Mouse (Mus musculus) midbrain, postnatal 0 days (tissue): ENCODE results near the gene Rnf19b. TPM values are rescaled to one million over a fixed set of nuclear protein-coding genes. Genes with fewer than 3 reads are reported as not detected.

Experiments
- ATAC-seq: fragments of 200-750 bp; cut with Nextera tagmentation; 2 replicates; pipeline ENCODE4 v1.8.0; 2017; ENCODE audit warnings: moderate number of reproducible peaks, mild to moderate bottlenecking, moderate TSS enrichment, moderate library complexity; ENCODE audit not compliant: low FRiP score
- DNase-seq: peaks from one replicate; pipeline ENCODE4 v3.0.0-alpha.2; 2015; ENCODE audit warnings: low spot score
- H3K27ac ChIP-seq: fragments of 300-500 bp; sonication (generic); 2 replicates; pipeline ENCODE4 v1.5.1; 2014; ENCODE audit warnings: low read depth, mild to moderate bottlenecking, low read length, mixed read lengths
- H3K27me3 ChIP-seq: fragments of 300-500 bp; sonication (generic); 2 replicates; pipeline ENCODE4 v1.6.1; 2014; ENCODE audit warnings: low read length, control low read depth, mixed read lengths; ENCODE audit not compliant: insufficient read depth
- H3K36me3 ChIP-seq: fragments of 300-500 bp; sonication (generic); 2 replicates; pipeline ENCODE4 v1.6.1; 2014; ENCODE audit warnings: low read length, control low read depth, mixed read lengths; ENCODE audit not compliant: insufficient read depth
- H3K4me1 ChIP-seq: fragments of 300-500 bp; sonication (generic); 2 replicates; pipeline ENCODE4 v1.6.1; 2014; ENCODE audit warnings: mild to moderate bottlenecking, control low read depth, antibody characterized with exemption, low read length, mixed read lengths; ENCODE audit not compliant: insufficient read depth
- H3K4me2 ChIP-seq: fragments of 300-500 bp; sonication (generic); 2 replicates; pipeline ENCODE4 v1.6.1; 2014; ENCODE audit warnings: low read depth, mild to moderate bottlenecking, low read length, mixed read lengths; ENCODE audit not compliant: poor library complexity, severe bottlenecking
- H3K4me3 ChIP-seq: fragments of 300-500 bp; sonication (generic); 2 replicates; pipeline ENCODE4 v1.5.1; 2014; ENCODE audit warnings: low read depth, mild to moderate bottlenecking, low read length, moderate library complexity
- H3K9ac ChIP-seq: fragments of 300-500 bp; sonication (generic); replicated peaks from 2 replicates; pipeline ENCODE4 v1.6.1; 2014; ENCODE audit warnings: mild to moderate bottlenecking, low read length, moderate library complexity, mixed read lengths; ENCODE audit not compliant: poor library complexity, severe bottlenecking
- H3K9me3 ChIP-seq: fragments of 300-500 bp; sonication (generic); 2 replicates; pipeline ENCODE4 v1.6.1; 2016; ENCODE audit warnings: low read length, control low read depth
- CTCF ChIP-seq: IDR thresholded peaks from 2 replicates; pipeline ENCODE4 v1.5.1; 2016; ENCODE audit warnings: antibody characterized with exemption, mild to moderate bottlenecking
- WGBS: fragments of 180-500 bp; shearing (Covaris S2); extraction: QIAGEN DNeasy Blood & Tissue Kit; methylation state at CpG from one replicate; pipeline ENCODE4 v1.1.7; 2014; 5-methylcytosine and 5-hydroxymethylcytosine counted together
- polyA plus RNA-seq: library from polyadenylated mRNA; unstranded; fragments of >200 nt; fragmentation: Nextera tagmentation; extraction: Ambion mirVana; gene quantifications from 2 replicates; pipeline ENCODE4 v1.2.1, GENCODE M21; 2015
- total RNA-seq: library from RNA; depleted of rRNA; stranded (reverse); fragments of >200 nt; gene quantifications from 2 replicates; pipeline ENCODE4 v1.2.3, GENCODE M21; 2014

Rnf19b gene
- total and polyA plus RNA-seq, 2 experiments from 2014 or later = 40.2 to 160 TPM

- no peak for DNase-seq
- WGBS = 3% methylated on average over 40 of the region's 40 CpGs
- no peak for ATAC-seq
- H3K27me3 ChIP-seq = peaks cover 33% of the 10 kb centered on the region
- H3K4me2 ChIP-seq = peak within 1 kb of the TSS; percentile 31
- no peaks in the 10 kb centered on the region for H3K4me1 ChIP-seq
- H3K36me3 ChIP-seq = no peaks in the 10 kb centered on the region
- H3K9ac ChIP-seq = no peak within 1 kb of the TSS
- no peaks in the 10 kb centered on the region for H3K9me3 ChIP-seq
- peak within 1 kb of the TSS; percentile 25; the same call in 1 of the 2 replicates for H3K4me3 ChIP-seq
- no peak within 1 kb of the TSS for H3K27ac ChIP-seq
- no peak for TF ChIP-seq CTCF
Observed at GRCm38 (mm10) chr4:129105356-129105755, 47.3 kb downstream of the Rnf19b start, which contains the start of gene Tmem54. Tmem54 (plus strand) TSS chr4:129105548.

GRCm38 (mm10) chr4:129106073-129106472 is 48.0 kb downstream of the Rnf19b start:
- ATAC-seq = no peak

GRCm38 (mm10) chr4:129107348-129107899 is 49.4 kb downstream of the Rnf19b start:
- DNase-seq (no peak), ATAC-seq (no peak)
- Histone ChIP-seq H3K4me2 (no peak overlapping the region), H3K9me3 (no peaks in the 10 kb centered on the region), H3K27ac (no peak overlapping the region), H3K4me1 (no peaks in the 10 kb centered on the region), H3K27me3 (peaks cover 33% of the 10 kb centered on the region), H3K9ac (no peak overlapping the region), H3K36me3 (0 out of 2 replicates have a peak, but pooled peaks cover 3% of the 10 kb centered on the region), H3K4me3 (no peak overlapping the region)
- 71% methylated on average over 10 of the region's 10 CpGs for WGBS
- TF ChIP-seq CTCF = no peak

More at GRCm38 (mm10) chr4:129106073-129106472, 48.0 kb downstream of the Rnf19b start:
- H3K4me2 ChIP-seq = no peak overlapping the region
- H3K27ac ChIP-seq = no peak overlapping the region
- no peaks in the 10 kb centered on the region for H3K9me3 ChIP-seq
- H3K4me1 ChIP-seq = no peaks in the 10 kb centered on the region
- 26% methylated on average over 9 of the region's 9 CpGs for WGBS
- H3K4me3 ChIP-seq = no peak overlapping the region; the same call in 1 of the 2 replicates
- peaks cover 33% of the 10 kb centered on the region for H3K27me3 ChIP-seq
- no peak for DNase-seq
- H3K36me3 ChIP-seq = no peaks in the 10 kb centered on the region
- H3K9ac ChIP-seq = no peak overlapping the region
- TF ChIP-seq CTCF = no peak

GRCm38 (mm10) chr4:129108624-129109023 is 50.6 kb downstream of the Rnf19b start:
- ATAC-seq = no peak
- Histone ChIP-seq H3K36me3 (0 out of 2 replicates have a peak, but pooled peaks cover 3% of the 10 kb centered on the region), H3K4me2 (no peak overlapping the region), H3K4me1 (no peaks in the 10 kb centered on the region), H3K27ac (no peak overlapping the region), H3K9me3 (no peaks in the 10 kb centered on the region), H3K4me3 (no peak overlapping the region), H3K9ac (no peak overlapping the region), H3K27me3 (peaks cover 32% of the 10 kb centered on the region)
- TF ChIP-seq CTCF = no peak
- DNase-seq = no peak
- 81% methylated on average over 7 of the region's 7 CpGs for WGBS

- TF ChIP-seq CTCF = no peak
- no peaks in the 10 kb centered on the region for H3K4me1 ChIP-seq
- peaks cover 13% of the 10 kb centered on the region for H3K27me3 ChIP-seq
- H3K4me2 ChIP-seq = no peak overlapping the region
- no peaks in the 10 kb centered on the region for H3K9me3 ChIP-seq
- no peak for ATAC-seq
- no peak overlapping the region for H3K27ac ChIP-seq
- no peak overlapping the region for H3K9ac ChIP-seq
- H3K36me3 ChIP-seq = 0 out of 2 replicates have a peak, but pooled peaks cover 3% of the 10 kb centered on the region
- no peak overlapping the region for H3K4me3 ChIP-seq
- 87% methylated on average over 6 of the region's 6 CpGs for WGBS
- DNase-seq = no peak
Observed at GRCm38 (mm10) chr4:129110804-129111203, 52.7 kb downstream of the Rnf19b start.

GRCm38 (mm10) chr4:129111350-129111749 is 53.3 kb downstream of the Rnf19b start:
- H3K27ac ChIP-seq = no peak overlapping the region
- peak; percentile 64 for TF ChIP-seq CTCF
- ATAC-seq (no peak), DNase-seq (peak; percentile 42)
- H3K4me2 ChIP-seq = no peak overlapping the region
- H3K4me3 ChIP-seq = no peak overlapping the region
- H3K4me1 ChIP-seq = no peaks in the 10 kb centered on the region
- peaks cover 7% of the 10 kb centered on the region for H3K27me3 ChIP-seq
- H3K9me3 ChIP-seq = no peaks in the 10 kb centered on the region
- WGBS = 63% methylated on average over 11 of the region's 11 CpGs
- no peak overlapping the region for H3K9ac ChIP-seq
- 0 out of 2 replicates have a peak, but pooled peaks cover 3% of the 10 kb centered on the region for H3K36me3 ChIP-seq
